Mouse (Mus musculus): ENCODE results near the gene Samhd1. TPM values are rescaled to one million over a fixed set of nuclear protein-coding genes. Genes with fewer than 3 reads are reported as not detected.

Gene Samhd1
- polyA plus RNA-seq, 1 experiment from 2014 or later, result 32.5 TPM

Other genes starting within 250 kb of the Samhd1 start
- gene Sla2, start 248.1 kb downstream of the Samhd1 start, polyA plus RNA-seq (2014; fragmentation: Nextera tagmentation; extraction: Ambion mirVana), result 0.22 and 0.28 TPM in 2 replicates
- gene Ndrg3, start 143.2 kb downstream of the Samhd1 start, polyA plus RNA-seq (2014; fragmentation: Nextera tagmentation; extraction: Ambion mirVana), result 44.4 and 45.1 TPM in 2 replicates
- 36.4 and 38.7 TPM in 2 replicates for gene Dsn1, start 128.1 kb downstream of the Samhd1 start, polyA plus RNA-seq (2014; fragmentation: Nextera tagmentation; extraction: Ambion mirVana)
- 7.3 and 8.1 TPM in 2 replicates for gene Soga1, start 56.0 kb downstream of the Samhd1 start, polyA plus RNA-seq (2014; fragmentation: Nextera tagmentation; extraction: Ambion mirVana)
- gene Tldc2, start 48.2 kb downstream of the Samhd1 start, polyA plus RNA-seq (2014; fragmentation: Nextera tagmentation; extraction: Ambion mirVana), result not detected in 2 replicates
- gene Rbl1, start 69.3 kb upstream of the Samhd1 start, polyA plus RNA-seq (2014; fragmentation: Nextera tagmentation; extraction: Ambion mirVana), result 30.5 and 30.7 TPM in 2 replicates
- gene Rpn2, start 143.8 kb upstream of the Samhd1 start, polyA plus RNA-seq (2014; fragmentation: Nextera tagmentation; extraction: Ambion mirVana), result 301 and 324 TPM in 2 replicates
- gene Mroh8, start 144.3 kb upstream of the Samhd1 start, polyA plus RNA-seq (2014; fragmentation: Nextera tagmentation; extraction: Ambion mirVana), result 0.45 and 0.85 TPM in 2 replicates
- not detected in 2 replicates for gene Ghrh, start 212.2 kb upstream of the Samhd1 start, polyA plus RNA-seq (2014; fragmentation: Nextera tagmentation; extraction: Ambion mirVana)
- 47.3 and 49.2 TPM in 2 replicates for gene Manbal, start 232.3 kb upstream of the Samhd1 start, polyA plus RNA-seq (2014; fragmentation: Nextera tagmentation; extraction: Ambion mirVana)